Mouse (Mus musculus): ENCODE data around the gene Olfr450. TPM values are rescaled to one million over a fixed set of nuclear protein-coding genes. Genes with fewer than 3 reads are reported as not detected.
A peak's percentile ranks its signal among the peaks of the same experiment; 100 is the strongest.

Gene Olfr450
- not detected for total RNA-seq (2021)
- long read RNA-seq, experiment 1: 0 reads
- long read RNA-seq, experiment 2: 0 reads

DNA sequence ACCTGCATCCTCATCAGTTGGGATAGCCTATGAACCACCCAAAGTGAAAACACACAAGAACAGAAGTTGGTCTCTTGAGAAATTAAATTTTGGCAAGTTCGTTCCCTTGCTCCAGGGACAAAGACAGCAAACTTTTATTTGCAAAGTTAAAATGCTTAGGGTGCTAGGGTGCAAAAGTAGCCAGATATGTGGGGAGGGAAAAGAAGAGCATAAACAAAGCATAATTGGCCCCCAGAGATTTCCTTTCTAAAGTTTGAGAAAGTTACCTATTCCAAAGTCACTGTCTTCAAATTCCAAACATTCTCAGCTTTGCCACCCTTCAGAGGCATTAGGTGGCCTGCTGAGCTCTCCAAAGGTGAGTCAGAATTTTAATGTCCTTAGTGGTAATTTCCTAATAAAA lies at the start of gene Olfr450:
Olfr450 (plus strand) TSS at position 301 of the 400 bp plus-strand sequence.
- Histone ChIP-seq H3K27ac (no peak within 1 kb of the TSS), H3K4me3 (no peak within 1 kb of the TSS)
- TF ChIP-seq CTCF (IDR thresholded peaks at IDR 0.05): no peak
- intact Hi-C loops (cut with DNase I): no loop called here
- DNase-seq (ENCODE audit: extremely low spot score in 1 of 2, low spot score in 2 of 2): no peak

DNA sequence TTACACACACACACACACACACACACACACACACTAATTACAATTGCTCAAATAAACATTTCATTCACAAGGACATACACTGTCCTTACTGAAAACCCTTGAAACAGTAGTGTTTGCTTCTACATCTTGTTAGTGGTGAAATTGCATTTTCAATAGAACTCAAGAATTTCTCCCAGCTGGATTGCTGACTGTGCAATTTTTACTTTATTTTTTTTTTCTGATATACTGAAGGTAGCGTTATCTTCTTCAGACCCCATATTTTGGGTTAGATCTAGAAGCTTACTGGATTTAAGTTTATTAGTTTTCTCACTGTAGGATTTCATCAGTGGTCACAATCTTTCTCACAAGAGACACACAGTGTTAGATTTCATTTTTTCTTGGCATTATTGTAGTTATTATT lies 34.7 kb upstream of the Olfr450 start:
- DNase-seq (ENCODE audit: extremely low spot score in 1 of 2, low spot score in 2 of 2): no peak
- no peak for TF ChIP-seq CTCF (IDR thresholded peaks at IDR 0.05)
- Histone ChIP-seq H3K4me3 (no peak overlapping the region), H3K27ac (no peak overlapping the region)
- intact Hi-C loops (cut with DNase I): no loop called here

DNA sequence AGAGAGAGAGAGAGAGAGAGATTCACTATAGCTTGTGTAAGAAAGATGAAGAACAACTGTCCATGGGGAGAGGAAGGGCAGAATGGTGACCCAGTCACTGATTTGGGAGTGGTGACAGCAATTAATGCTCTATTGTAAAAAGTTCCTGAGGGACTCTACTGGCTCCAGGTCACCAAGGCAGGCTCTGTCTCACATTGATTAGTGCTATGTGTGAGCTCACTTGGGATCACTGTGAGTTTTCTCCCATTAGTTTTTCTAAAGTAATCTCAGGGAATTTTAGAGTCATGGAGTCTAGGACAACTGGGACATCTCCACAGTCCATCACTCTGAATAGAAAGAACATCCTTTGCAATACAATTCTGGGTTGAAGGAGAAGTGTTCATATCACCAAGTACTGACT lies 26.9 kb upstream of the Olfr450 start, which contains the start of gene Olfr452:
Olfr452 (plus strand) TSS at position 301 of the 400 bp plus-strand sequence.
- no peak for TF ChIP-seq CTCF (IDR thresholded peaks at IDR 0.05)
- DNase-seq (ENCODE audit: extremely low spot score in 1 of 2, low spot score in 2 of 2): no peak
- intact Hi-C loops (cut with DNase I): no loop called here
- no peak within 1 kb of the TSS for H3K27ac ChIP-seq
- H3K4me3 ChIP-seq: no peak within 1 kb of the TSS

DNA sequence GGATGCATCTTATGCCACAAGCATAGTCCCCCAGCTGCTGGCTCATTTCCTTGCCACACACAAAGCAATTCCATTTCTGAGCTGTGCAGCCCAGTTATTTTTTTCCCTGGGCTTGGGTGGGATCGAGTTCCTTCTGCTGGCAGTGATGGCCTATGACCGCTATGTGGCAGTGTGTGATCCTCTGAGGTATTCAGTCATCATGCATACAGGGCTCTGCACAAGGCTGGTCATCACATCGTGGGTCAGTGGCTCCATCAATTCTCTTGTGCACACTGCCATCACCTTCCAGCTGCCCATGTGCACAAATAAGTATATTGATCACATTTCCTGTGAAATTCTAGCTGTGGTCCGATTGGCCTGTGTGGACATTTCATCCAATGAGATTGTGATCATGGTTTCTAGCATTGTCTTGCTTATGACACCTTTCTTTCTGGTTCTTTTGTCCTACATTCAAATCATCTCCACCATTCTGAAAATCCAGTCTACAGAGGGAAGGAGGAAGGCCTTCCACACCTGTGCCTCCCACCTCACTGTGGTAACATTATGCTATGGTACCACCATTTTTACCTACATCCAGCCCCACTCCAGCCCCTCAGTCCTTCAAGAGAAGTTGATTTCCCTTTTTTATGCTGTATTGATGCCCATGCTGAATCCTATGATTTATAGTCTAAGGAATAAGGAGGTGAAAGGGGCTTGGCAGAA lies 21.3 kb upstream of the Olfr450 start:
- DNase-seq (ENCODE audit: extremely low spot score in 1 of 2, low spot score in 2 of 2): no peak
- H3K27ac ChIP-seq: no peak overlapping the region
- TF ChIP-seq CTCF (IDR thresholded peaks at IDR 0.05): no peak; the same call in none of the 2 replicates
- intact Hi-C loops (cut with DNase I): no loop called here
- no peak overlapping the region for H3K4me3 ChIP-seq

DNA sequence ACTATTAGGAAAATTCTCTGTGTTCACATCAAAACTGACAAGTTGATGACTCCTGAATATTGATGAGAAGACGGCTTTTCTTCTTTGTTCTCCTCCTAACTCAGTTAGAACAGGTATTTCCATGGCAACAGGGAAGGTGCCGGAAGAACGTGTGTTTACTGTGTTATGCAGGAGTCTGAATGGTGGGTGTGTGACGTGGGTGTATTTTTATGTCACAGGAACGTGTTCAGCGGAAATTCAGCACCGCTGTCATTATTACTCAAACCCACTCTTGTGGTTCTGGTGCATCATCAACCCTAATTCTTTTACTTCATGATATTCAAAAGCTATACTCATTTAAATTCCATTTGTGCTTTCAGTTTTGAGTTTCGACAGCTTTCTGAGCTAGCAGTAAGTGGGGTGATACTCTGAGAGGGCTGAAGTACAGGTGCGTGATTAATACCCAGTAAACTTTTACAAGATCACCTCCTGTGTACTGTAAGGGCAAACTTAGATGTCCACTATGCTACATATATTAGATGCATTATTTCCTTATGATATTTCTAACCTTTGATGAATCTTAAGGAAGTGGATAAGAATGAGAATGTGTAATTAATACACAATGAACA lies 20.7 kb upstream of the Olfr450 start:
- DNase-seq (ENCODE audit: extremely low spot score in 1 of 2, low spot score in 2 of 2): peak in 1 of 2 experiments; percentile 23
- no peak for TF ChIP-seq CTCF (IDR thresholded peaks at IDR 0.05)
- intact Hi-C loops (cut with DNase I): no loop called here
- Histone ChIP-seq H3K4me3 (no peak overlapping the region), H3K27ac (no peak overlapping the region)

DNA sequence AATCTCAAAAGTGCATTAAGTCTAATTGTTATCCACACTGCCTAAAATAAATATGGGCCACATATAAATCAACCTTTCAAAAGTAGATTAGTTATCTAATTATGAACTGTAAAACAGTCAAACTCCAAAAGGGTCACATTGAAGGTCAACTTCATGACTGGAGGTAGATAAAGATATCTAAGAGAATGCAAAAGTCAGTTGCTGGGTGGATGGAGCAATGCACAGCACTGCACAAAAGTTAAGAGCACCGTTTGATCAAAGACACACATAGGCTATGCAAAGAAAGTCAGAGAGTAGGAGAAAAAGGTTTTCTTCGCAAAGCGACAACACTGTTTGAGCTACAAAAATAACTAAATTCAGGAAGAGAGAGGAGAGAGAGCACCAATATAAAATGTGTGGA lies 16.8 kb upstream of the Olfr450 start:
- intact Hi-C loops (cut with DNase I): no loop called here
- H3K4me3 ChIP-seq: no peak overlapping the region
- no peak for TF ChIP-seq CTCF (IDR thresholded peaks at IDR 0.05)

DNA sequence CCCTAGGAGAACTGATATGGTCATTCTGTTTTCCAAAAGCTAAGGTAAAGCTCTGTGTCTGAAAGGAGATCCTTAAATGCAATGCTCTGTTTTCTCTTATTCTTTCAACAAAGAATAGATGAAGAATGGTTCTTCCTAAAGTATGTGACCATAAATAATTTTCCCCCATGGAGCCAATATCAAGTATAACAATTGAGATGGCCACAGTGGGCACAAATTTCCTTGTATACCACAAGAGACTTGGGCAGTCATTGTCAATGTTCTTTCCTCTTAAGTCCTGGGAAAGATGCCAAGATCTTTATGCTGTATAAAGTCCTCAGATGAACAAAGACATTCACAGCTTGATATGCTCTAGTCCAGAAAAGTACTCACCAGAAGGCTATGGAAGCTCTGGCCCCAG lies 22.3 kb downstream of the Olfr450 start, which contains the start of gene Olfr449:
Olfr449 (plus strand) TSS at position 301 of the 400 bp plus-strand sequence.
- intact Hi-C loops (cut with DNase I): no loop called here
- no peak for TF ChIP-seq CTCF (IDR thresholded peaks at IDR 0.05)
- DNase-seq (ENCODE audit: extremely low spot score in 1 of 2, low spot score in 2 of 2): no peak
- Histone ChIP-seq H3K27ac (no peak within 1 kb of the TSS), H3K4me3 (no peak within 1 kb of the TSS)

More for the DNA sequence above, 16.8 kb upstream of the Olfr450 start:
- no peak overlapping the region for H3K27ac ChIP-seq
- DNase-seq (ENCODE audit: extremely low spot score in 1 of 2, low spot score in 2 of 2): no peak

DNA sequence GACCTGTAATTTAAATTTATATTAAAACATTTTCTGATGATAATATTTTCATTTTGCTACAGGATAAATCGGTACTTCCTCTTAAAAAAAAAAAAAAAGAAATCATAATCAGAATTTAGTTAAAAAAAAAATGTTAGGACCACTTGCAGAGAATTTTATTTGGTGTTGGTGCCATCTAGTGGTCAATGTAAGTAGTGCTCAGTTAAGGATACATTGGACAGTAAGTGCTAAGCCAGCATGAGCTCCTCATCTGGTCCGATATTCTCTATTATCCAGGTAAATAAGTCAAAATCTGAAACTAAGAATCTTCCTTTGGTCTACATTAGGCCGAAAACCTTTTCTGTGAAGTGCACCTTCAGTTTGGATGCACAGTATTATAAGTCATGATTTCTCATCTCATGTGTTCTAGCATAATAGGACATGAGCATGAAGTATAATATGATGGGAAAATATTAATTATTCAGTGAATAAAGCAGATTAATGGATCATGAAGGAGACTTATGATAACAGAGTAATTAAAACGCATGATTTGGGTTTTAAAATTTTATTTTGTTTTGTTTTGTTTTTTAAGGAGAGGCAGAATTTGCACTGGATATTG lies 48.6 kb downstream of the Olfr450 start:
- H3K4me3 ChIP-seq: no peak overlapping the region
- no peak overlapping the region for H3K27ac ChIP-seq
- DNase-seq (ENCODE audit: extremely low spot score in 1 of 2, low spot score in 2 of 2): peak in 1 of 2 experiments; percentile 24
- intact Hi-C loops (cut with DNase I): loop anchor here (5.0 to 10.0 kb wide), 5 partner anchors 153 to 633 kb away; no protein-coding TSS in a partner anchor
- peak; percentile 76 for TF ChIP-seq CTCF (IDR thresholded peaks at IDR 0.05)

Other genes starting within 250 kb of the Olfr450 start
- not detected for gene Tcaf3, start 214.2 kb upstream of the Olfr450 start, total RNA-seq (2021)
- under 1 TPM; 0.68 to 0.84 TPM for gene Tcaf2, start 166.7 kb upstream of the Olfr450 start, total RNA-seq (2021)
- 100 to 1,000 TPM; 231 to 242 TPM for gene Tcaf1, start 101.9 kb upstream of the Olfr450 start, total RNA-seq (2021)
- not detected for gene Olfr453, start 72.6 kb upstream of the Olfr450 start, total RNA-seq (2021)
- not detected for gene Olfr38, start 55.5 kb upstream of the Olfr450 start, total RNA-seq (2021)
- gene Olfr452, start 26.8 kb upstream of the Olfr450 start, total RNA-seq (2021): not detected
- gene Olfr449, start 22.4 kb downstream of the Olfr450 start, total RNA-seq (2021): not detected
- gene Olfr448, start 78.5 kb downstream of the Olfr450 start, total RNA-seq (2021): not detected
- not detected for gene Olfr447, start 96.9 kb downstream of the Olfr450 start, total RNA-seq (2021)
- gene Olfr446, start 109.4 kb downstream of the Olfr450 start, total RNA-seq (2021): not detected
- not detected for gene Olfr444, start 137.1 kb downstream of the Olfr450 start, total RNA-seq (2021)